Mouse (Mus musculus) megakaryocyte, embryonic 14.5 days (primary cell): ENCODE results near the gene Errfi1. TPM values are rescaled to one million over a fixed set of nuclear protein-coding genes. Genes with fewer than 3 reads are reported as not detected.

Experiments
- H3K27me3 ChIP-seq: replicated peaks from 2 replicates; pipeline ENCODE3; 2012; ENCODE audit warnings: inconsistent platforms
- H3K36me3 ChIP-seq: replicated peaks from 2 replicates; pipeline ENCODE3; 2012; ENCODE audit warnings: low read length, inconsistent platforms, mixed read lengths
- H3K4me1 ChIP-seq: 2 replicates; pipeline ENCODE4 v1.6.1; 2012; ENCODE audit warnings: inconsistent platforms
- H3K4me3 ChIP-seq: replicated peaks from 2 replicates; pipeline ENCODE3; 2012; ENCODE audit warnings: moderate library complexity, mild to moderate bottlenecking, inconsistent platforms
- H3K9me3 ChIP-seq: 2 replicates; pipeline ENCODE4 v1.6.1; 2012; ENCODE audit warnings: inconsistent platforms
- FLI1 ChIP-seq: IDR thresholded peaks from 2 replicates; pipeline ENCODE4 v1.6.1; 2012; ENCODE audit warnings: low read length, inconsistent platforms, mixed read lengths
- GATA1 ChIP-seq: IDR thresholded peaks from 3 replicates; pipeline ENCODE4 v1.6.1; 2012; ENCODE audit warnings: mixed read lengths, low read length, inconsistent platforms, borderline replicate concordance
- polyA plus RNA-seq: library from polyadenylated mRNA; stranded (reverse); fragments of >175 nt; gene quantifications from 2 replicates; pipeline ENCODE4 v1.2.3, GENCODE M21; 2012; ENCODE audit warnings: low replicate concordance; ENCODE audit not compliant: insufficient read depth

Errfi1 gene
- polyA plus RNA-seq, 1 experiment = 0.06 TPM

- H3K27me3 ChIP-seq = no peaks in the 10 kb centered on the region
- H3K9me3 ChIP-seq = no peaks in the 10 kb centered on the region
- TF ChIP-seq FLI1 (no peak), GATA1 (no peak)
- peak overlapping the region; percentile 97 for H3K4me3 ChIP-seq
- peaks cover 31% of the 10 kb centered on the region for H3K36me3 ChIP-seq
- H3K4me1 ChIP-seq = peaks cover 68% of the 10 kb centered on the region
Measured at GRCm38 (mm10) chr4:150909451-150910156, 55.9 kb downstream of the Errfi1 start.

GRCm38 (mm10) chr4:150910164-150910951, 56.6 kb downstream of the Errfi1 start:
- TF ChIP-seq FLI1 (no peak), GATA1 (no peak)
- Histone ChIP-seq H3K4me3 (peak overlapping the region; percentile 97), H3K27me3 (no peaks in the 10 kb centered on the region), H3K9me3 (no peaks in the 10 kb centered on the region), H3K36me3 (peaks cover 25% of the 10 kb centered on the region), H3K4me1 (peaks cover 69% of the 10 kb centered on the region)

- no peaks in the 10 kb centered on the region for H3K9me3 ChIP-seq
- peak overlapping the region; percentile 96 for H3K4me3 ChIP-seq
- H3K36me3 ChIP-seq = no peaks in the 10 kb centered on the region
- no peaks in the 10 kb centered on the region for H3K27me3 ChIP-seq
- TF ChIP-seq GATA1 (no peak), FLI1 (no peak)
- H3K4me1 ChIP-seq = peaks cover 53% of the 10 kb centered on the region
Measured at GRCm38 (mm10) chr4:150913743-150914142, 60.0 kb downstream of the Errfi1 start.

GRCm38 (mm10) chr4:150914290-150914733, 60.6 kb downstream of the Errfi1 start, which contains the start of the genes Park7 and Tnfrsf9:
Park7 (minus strand) TSS chr4:150914437.
Tnfrsf9 (plus strand) TSS chr4:150914562.
- H3K27me3 ChIP-seq = no peaks in the 10 kb centered on the region
- no peak for TF ChIP-seq GATA1
- peak; percentile 86; the same call in 1 of the 2 replicates for TF ChIP-seq FLI1
- peaks cover 49% of the 10 kb centered on the region for H3K4me1 ChIP-seq
- H3K36me3 ChIP-seq = no peaks in the 10 kb centered on the region
- no peaks in the 10 kb centered on the region for H3K9me3 ChIP-seq
- H3K4me3 ChIP-seq = peak within 1 kb of the TSS; percentile 96

GRCm38 (mm10) chr4:150915181-150915906, 61.6 kb downstream of the Errfi1 start:
- peak overlapping the region; percentile 96 for H3K4me3 ChIP-seq
- no peak for TF ChIP-seq FLI1
- TF ChIP-seq GATA1 = no peak
- H3K4me1 ChIP-seq = peaks cover 43% of the 10 kb centered on the region

GRCm38 (mm10) chr4:150917336-150918027, 63.8 kb downstream of the Errfi1 start:
- peaks cover 2% of the 10 kb centered on the region for H3K27me3 ChIP-seq
- H3K4me3 ChIP-seq = no peak overlapping the region
- H3K9me3 ChIP-seq = peaks cover 3% of the 10 kb centered on the region; the same call in 1 of the 2 replicates
- TF ChIP-seq GATA1 (no peak), FLI1 (no peak)
- peaks cover 29% of the 10 kb centered on the region for H3K4me1 ChIP-seq
- H3K36me3 ChIP-seq = no peaks in the 10 kb centered on the region

More at GRCm38 (mm10) chr4:150915181-150915906, 61.6 kb downstream of the Errfi1 start:
- Histone ChIP-seq H3K27me3 (no peaks in the 10 kb centered on the region), H3K36me3 (no peaks in the 10 kb centered on the region), H3K9me3 (no peaks in the 10 kb centered on the region)

Other genes starting within 250 kb of the Errfi1 start
- gene Slc45a1, start 201.7 kb upstream of the Errfi1 start, polyA plus RNA-seq = not detected in 2 replicates
- gene Park7, start 60.5 kb downstream of the Errfi1 start, polyA plus RNA-seq = 90.4 and 277 TPM in 2 replicates
- gene Tnfrsf9, start 60.6 kb downstream of the Errfi1 start, polyA plus RNA-seq = 1.0 TPM in 1 of 2 replicates, not detected in the other
- not detected in 2 replicates for gene Uts2, start 143.2 kb downstream of the Errfi1 start, polyA plus RNA-seq
- 8.0 and 11.8 TPM in 2 replicates for gene Per3, start 190.7 kb downstream of the Errfi1 start, polyA plus RNA-seq
- gene Vamp3, start 204.0 kb downstream of the Errfi1 start, polyA plus RNA-seq = 1.5 and 1.6 TPM in 2 replicates
- not detected in 2 replicates for gene Gm13090, start 235.7 kb downstream of the Errfi1 start, polyA plus RNA-seq